Mouse (Mus musculus) liver (tissue): ENCODE measurements around the gene Adam3.
A peak's percentile ranks its signal among the peaks of the same experiment; 100 is the strongest.

Experiments
- DNase-seq: peaks from one replicate; pipeline ENCODE4 v3.0.0-alpha.2; 2020; ENCODE audit warnings: mixed read lengths

Gene Adam3

DNA sequence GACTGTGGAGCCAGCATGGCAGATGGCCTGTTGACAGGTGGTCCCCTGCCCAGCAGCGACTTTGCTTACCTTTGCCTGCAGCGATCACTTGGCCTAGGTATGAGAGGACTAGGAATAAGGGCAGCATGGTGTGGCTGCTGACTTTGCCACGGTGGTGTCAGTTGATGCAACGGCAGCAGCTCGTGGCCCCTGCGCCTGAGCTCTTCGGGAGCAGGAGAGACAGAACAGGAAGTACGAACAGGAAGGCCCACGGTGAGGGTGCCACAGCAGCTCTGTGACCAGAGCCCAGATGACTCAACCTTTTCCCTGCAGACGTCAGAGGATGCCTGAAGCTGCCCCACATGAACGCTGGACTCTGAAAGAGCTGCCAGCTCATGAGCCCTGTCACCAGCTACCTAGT, at the start of gene Adam3:
Gene Adam3 (minus strand): TSS at position 223 of the 400 bp plus-strand sequence.
- DNase-seq = peak; percentile 25

DNA sequence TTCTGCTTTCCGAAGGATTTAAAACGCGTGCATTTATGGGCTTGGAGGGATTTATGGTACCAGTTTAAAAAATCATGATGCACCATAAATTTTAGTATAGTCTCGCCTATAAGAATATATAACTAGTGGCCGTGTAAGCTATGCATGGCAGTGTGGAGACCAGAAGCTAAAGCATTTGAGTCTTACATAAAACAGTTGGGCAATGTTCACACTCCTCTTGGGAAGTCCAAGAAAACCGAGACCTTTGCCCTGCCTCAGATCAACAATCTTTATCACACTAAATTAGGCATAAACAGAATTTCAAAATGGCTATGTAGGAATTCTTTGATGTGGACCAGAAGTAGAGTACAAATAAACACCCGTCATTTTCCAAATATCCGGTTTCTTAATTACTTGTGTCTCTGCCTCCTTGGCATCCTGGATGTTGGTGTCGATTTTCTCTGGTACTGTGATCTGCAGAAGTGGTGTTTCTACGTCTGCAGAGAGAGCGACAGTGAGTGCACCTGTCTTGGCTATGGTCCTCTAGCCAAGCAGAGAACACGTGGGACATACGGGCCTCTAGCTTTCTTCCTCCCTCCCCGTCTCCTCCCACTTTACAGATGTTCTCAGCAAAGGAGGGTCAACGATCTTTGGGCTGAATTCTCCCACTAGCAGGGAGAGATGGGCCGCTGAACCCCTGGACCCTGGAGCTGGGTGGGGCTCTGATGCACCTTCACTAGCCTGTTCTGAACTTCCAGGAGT, 596 bp downstream of the Adam3 start:
- DNase-seq = no peak
